Mouse (Mus musculus) kidney, adult 18-20 months (tissue): ENCODE results near the gene Samhd1.

ENCODE experiments used
- DNase-seq: peaks from one replicate; pipeline ENCODE4 v3.0.0; 2021

Gene Samhd1

GRCm38 (mm10) chr2:157135529-157136120 is 560 bp upstream of the Samhd1 start:
- DNase-seq, result no peak

DNA sequence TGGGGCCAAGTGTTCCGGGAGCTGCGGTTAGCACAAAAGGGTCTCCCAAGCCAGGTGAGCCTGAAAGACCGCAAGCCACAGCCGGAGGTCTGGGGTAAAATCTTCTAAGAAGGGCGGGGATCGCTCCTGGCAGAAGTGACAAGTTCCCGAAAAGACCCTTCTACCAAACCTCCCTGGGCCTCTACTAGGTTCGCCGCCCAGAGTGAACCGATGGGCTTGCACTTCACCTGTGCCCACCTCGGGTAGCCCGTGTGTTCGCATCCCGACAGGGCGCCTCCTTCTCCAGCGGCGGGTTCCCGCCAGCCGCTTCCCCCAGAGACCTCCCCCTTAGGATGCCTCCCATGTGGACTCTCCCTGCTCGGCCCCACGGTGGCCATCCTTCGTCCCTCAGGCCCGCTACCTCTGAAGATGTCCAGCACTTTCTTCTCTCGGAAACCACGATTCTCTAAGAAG is 560 bp downstream of the Samhd1 start:
- no peak for DNase-seq

DNA sequence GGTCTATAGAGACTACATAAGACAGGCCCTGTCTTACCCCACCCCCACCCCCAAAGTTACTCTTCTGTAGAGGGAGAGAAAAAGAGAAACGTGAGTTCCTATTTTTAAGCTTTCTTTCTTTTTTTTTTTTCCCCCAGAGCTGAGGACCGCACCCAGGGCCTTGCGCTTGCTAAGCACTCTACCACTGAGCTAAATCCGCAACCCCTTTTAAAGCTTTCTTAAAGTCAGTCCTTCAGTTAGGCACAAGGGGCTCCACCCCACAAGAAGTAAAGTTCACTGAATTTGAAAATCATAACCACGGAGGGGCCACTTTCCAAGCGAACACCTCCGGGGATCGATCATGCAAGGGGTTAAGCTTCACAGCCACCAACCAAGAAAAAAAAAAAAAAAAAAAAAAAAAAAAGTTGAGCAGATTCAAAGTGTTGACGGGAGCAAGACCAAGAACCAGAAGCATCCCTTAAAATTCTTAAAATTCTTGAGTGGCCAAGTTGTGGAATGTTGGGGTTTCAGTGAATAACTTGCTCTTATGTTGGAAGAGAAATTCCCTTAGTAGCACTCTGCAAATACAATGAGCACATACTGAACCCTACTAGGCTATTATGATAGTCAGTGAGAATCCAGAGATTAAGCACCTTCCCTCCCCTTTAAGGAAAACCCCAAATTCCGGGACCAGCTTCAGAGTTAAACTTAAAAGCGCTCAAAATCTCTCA is 1.1 kb downstream of the Samhd1 start:
- DNase-seq, result no peak

DNA sequence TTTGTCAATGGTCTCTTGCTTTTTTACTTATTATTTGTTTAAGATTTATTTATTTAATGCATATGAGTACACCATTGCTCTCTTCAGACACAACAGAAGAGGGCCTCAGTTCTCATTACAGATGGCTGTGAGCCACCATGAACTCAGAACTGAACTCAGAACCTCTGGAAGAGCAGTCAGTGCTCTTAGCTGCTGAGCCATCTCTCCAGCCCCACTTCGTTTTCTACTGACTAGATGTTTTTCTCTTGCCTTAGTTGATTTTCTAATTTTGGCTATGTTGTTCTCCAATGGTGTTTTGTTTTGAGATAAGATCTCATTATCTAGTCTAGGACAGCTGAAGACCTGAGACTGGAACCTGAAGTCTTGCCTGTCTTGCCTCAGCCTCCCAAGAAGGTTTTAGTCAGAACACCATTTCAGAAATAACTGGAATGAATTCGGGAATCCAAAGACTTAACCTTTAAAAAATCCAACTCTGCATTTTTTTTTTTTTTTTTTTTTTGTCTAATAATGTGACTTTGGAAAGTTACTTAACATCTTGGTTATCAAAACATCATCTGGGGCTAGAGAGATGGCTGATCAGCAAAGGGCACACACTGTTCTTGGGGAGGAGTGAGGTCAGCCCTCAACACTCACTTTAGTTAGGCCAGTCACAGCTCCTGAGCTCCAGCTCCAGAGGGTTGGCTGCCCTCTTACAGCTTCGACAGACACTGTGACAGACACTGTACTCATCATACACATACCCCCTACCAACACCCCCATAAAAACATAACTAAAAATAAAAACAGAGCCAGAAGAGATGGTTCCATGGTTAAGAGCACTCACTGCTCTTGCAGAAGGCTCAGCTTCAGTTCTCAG is 2.2 kb downstream of the Samhd1 start:
- no peak for DNase-seq

GRCm38 (mm10) chr2:157132086-157132485 is 3.0 kb downstream of the Samhd1 start:
- no peak for DNase-seq

GRCm38 (mm10) chr2:157130813-157131514 is 4.1 kb downstream of the Samhd1 start:
- peak; percentile 7 for DNase-seq

DNA sequence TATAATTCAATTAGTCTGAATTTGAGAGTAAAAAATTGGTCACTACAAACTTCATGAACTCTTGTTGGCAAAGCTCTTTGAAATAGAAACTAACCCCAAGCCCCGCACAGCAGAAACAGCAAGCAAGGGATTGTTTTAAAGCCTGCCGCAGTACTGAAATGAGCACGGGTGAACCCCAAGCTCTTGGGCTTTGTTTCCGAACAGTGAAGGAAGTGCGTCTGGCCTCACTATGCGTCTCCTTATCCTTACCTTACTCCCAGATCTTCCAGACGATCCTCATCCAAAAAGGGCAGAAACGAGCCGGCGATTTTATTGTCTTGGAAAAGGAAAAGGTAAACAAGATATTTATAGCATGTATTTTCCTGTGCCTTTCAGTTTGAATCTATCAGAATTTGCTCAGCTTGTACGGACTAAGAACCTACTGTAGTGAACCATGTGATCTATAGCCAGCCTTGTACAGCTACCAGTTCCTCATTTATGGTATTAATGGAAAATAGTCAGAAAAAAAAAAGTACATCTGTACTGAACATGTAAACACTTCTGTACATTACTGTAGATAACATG is 5.4 kb downstream of the Samhd1 start:
- no peak for DNase-seq

DNA sequence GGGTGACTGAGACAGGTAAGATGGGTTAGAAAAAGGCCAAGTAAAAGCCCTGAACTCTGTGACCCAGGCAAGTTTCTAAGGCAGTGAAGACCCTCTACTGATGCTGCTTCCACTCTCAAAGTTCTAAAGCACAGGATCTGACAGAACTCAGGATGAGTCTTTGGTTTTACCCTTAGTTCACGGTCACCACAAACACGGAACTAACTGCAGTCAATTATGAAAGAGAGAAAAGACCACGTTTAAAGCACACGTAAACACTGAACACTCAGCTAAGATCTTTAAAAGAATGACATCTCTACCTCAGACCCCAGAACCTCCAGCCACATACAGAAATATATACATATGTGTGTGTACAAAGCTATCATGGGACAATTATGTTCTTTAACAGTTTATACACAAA is 6.0 kb downstream of the Samhd1 start:
- DNase-seq, result no peak

GRCm38 (mm10) chr2:157128072-157128471 is 7.0 kb downstream of the Samhd1 start:
- peak; percentile 8 for DNase-seq

GRCm38 (mm10) chr2:157127370-157127769 is 7.7 kb downstream of the Samhd1 start:
- DNase-seq, result no peak

- DNase-seq, result no peak
These were observed 9.8 kb downstream of the Samhd1 start for GRCm38 (mm10) chr2:157125246-157125645.

GRCm38 (mm10) chr2:157121766-157122165 is 13.3 kb downstream of the Samhd1 start:
- no peak for DNase-seq

DNA sequence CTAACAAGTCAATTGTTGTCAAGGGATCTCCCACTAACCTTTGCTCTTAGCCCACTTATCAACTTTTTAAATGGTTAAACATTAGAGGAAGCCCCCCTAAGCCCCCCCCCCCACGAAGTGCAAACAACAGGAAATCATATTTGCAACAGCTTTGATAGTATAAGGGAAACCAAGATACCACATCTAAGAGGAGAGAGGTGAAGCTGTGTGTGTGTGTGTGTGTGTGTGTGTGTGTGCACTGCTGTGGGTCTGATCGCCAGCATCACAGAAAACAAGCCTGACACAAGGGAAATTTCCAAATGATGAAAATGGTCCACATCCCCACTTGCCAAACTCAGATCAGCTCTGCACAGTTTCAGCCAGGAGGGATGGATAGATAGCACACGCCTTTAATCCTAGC is 16.0 kb downstream of the Samhd1 start:
- DNase-seq, result no peak

- no peak for DNase-seq
These were observed 16.5 kb downstream of the Samhd1 start for GRCm38 (mm10) chr2:157118556-157118955.

DNA sequence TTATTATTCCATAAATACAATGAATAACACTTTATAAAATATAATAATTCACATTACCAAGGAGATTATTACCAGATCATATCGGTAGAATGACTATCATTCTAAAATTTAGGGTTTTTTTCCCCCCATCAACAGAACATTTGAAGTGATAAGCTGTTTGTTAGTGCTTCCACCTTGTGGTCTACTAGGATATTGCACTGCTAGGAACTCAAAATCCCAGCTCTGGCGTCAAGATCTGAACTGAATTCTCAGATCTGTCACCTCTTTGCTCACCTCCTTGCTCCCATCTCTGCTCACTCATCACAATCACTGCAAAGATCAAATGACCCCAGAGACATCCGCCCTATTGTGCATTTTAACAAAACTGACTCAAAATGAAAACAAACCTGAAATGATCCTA is 18.1 kb downstream of the Samhd1 start:
- no peak for DNase-seq

DNA sequence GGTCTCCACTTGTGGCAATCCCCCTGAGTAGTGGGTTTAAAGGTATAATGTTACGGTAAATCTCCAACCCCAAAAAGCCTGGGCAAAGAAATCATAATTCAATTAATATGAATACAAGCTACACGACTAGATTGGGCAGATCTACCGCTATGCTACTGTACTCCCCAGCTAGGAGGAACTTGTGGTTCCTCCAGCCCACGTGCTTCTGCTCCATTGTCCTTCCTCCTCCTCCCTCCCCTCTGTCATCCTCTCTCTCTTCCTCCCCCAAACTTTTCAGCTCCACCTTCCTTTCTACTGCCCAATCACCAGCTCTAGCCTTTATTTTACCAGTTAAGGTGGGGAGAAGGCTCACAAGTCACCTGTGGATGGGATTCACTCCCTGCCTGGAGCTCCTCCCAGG is 26.8 kb downstream of the Samhd1 start:
- no peak for DNase-seq

DNA sequence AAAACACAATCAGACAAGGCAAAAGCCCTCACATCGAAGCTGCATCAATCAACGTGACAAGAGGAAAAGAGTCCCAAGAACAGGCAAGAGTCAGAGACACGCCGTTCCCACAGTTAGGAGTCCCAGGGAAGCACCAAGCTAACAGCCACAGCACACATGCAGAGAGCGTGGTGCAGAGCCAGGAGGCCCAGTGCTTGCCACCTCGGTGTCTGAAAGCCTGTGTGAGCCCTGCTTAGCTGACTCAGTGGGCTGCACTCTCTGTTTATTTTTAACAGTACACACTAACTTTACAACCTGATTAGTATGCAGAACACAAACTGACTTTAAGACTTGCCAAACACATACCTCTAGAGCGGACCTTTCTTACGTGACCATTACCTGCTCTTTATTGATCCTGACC is 30.6 kb downstream of the Samhd1 start:
- no peak for DNase-seq

DNA sequence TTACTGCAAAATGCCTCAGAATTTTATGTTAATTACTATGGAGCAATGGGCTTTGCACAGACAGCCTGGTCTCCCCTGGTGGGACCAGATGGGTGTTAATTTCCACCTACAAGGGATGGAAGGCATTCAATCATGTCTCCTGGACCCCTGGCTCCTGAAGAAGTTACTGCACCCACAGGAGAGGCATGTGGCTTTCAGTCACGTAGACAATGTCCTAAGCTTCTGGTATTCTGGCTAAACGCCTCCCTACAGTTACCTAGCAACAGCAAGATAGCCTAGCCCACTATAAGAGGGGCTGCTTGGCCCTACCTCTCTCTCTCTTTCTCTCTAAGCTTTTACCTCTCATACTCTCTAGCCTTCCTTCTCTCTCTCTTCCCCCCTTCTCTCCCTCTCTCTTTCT is 32.8 kb downstream of the Samhd1 start:
- DNase-seq, result no peak

GRCm38 (mm10) chr2:157101650-157102049 is 33.4 kb downstream of the Samhd1 start:
- no peak for DNase-seq

DNA sequence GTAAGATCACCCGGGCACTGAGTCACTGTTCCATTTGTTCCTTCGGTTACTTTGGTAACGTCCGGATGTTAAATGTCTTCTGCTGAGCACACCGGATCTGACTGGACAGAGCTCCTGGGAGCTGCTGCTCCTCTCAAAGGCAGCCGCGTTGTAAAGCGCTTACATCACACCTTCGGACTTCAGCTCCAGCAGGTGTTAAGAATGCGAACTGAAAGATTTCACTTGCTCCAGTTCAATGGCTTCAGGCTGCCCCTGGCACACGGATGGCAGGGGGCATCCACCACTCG is 34.8 kb downstream of the Samhd1 start:
- DNase-seq, result no peak

DNA sequence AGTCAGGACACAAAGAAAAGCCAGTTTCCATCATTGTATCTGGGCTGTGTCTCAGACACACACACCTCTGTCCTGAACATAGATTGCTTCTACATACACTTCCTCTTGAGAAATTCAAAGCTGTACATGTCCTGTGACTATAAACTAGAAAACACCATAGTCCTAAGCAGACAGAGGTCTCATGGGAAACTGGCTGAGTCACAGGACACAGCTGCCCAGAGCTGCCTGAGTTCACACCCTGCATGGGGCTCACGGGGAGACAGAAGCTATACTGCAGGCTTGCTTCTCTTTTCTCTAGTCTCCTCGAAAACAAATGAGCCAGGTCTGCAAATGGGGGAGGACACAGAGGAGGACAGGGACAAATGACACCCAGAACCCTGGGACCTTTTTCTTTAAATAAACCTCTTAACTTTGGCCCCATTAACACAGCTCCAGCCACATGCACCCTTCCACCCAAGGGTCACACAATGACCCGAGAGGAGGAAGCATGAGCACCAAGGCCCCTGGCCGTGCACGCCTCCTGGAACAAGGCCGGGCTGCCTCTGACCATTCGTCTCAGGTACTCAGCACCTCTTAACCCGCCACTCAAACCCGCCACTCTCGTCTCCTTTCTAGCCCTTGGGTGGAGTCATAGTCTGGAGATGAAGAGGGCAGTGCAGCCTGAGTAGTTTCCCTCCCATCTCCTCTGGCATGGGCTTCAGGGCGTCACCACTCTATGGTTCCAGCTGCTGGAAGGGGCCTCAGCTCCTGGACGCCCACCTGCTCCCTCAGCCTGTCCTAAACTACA is 35.3 kb downstream of the Samhd1 start:
- no peak for DNase-seq
